Mouse (Mus musculus): ENCODE results near the gene Entpd5.

The Entpd5 gene

GRCm38 (mm10) chr12:84361555-84362489, 47.0 kb downstream of the Entpd5 start, which contains the start of the genes Coq6 and Fam161b:
Gene Coq6 (plus strand): TSS chr12:84361657.
Gene Fam161b (minus strand): TSS chr12:84361833.
- in situ Hi-C loops (cut with MboI; ENCODE audit: unreplicated experiment in 2 of 2) = no loop called here

DNA sequence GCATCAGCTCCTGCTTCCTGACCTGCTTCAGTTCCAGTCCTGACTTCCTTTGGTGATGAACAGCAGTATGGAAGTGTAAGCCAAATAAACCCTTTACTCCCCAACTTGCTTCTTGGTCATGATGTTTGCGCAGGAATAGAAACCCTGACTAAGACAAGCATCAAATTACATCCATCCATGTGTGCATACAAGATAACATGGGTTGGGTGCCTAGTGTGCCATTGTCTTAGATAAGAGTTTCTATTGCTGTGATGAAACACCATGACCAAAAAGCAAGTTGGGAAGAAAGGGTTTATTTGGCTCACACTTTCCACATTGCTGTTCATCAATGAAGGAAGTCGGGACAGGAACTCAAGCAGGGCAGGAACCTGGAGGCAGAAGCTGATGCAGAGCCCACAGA, 50.1 kb downstream of the Entpd5 start:
- in situ Hi-C loops (cut with MboI; ENCODE audit: unreplicated experiment in 2 of 2) = loop anchor here in 1 of 2 experiments (5.0 kb wide), 1 partner anchor 89 kb away; no protein-coding TSS in a partner anchor

DNA sequence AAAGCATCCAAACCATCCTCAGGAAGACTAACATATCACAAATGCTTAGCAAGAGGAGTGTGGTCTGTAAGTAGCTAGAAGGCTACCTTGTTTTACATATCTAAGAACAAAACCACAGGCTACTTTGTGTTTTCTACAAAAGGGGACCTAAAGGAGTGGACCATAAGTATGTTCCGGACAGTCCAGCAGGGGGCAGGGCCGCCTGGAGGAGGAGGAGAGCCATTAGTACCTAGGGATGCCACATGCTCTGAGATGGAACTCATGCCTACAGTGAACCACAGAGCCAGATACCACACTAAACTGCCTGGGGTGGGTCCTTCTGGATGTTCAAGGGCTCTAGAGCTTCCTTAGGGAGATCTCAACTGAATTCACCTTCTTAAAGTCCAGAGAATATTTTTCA, 61.6 kb downstream of the Entpd5 start:
- in situ Hi-C loops (cut with MboI; ENCODE audit: unreplicated experiment in 2 of 2) = loop anchor here (5.0 to 10.0 kb wide), 3 partner anchors 70 to 238 kb away; partner anchors contain the start of genes Aldh6a1 (in 1 of the 2), Lin52 (in 1 of the 2) and Rnf113a2 (in 1 of the 2)

GRCm38 (mm10) chr12:84336963-84337625, 71.7 kb downstream of the Entpd5 start:
- in situ Hi-C loops (cut with MboI; ENCODE audit: unreplicated experiment in 2 of 2) = no loop called here

DNA sequence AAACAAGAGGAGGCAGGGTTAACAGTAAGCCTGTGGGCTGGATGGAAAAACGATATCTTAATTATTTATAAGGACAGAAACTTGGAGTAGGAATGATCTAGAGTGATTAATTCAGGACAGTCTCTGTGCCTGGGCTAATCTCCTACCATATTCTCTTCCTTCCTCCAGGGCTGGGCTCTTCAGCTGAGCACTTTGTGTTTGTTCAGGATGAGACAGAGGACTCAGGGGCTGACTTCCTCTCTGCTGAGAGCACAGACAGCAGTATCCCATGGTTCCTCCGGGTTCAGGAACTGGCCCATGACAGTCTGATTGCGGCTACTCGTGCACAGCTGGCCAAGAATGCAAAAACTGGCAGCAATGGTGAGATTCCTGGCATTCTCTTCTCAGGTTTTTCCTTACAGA, 81.7 kb downstream of the Entpd5 start:
- in situ Hi-C loops (cut with MboI; ENCODE audit: unreplicated experiment in 2 of 2) = no loop called here
